Mouse (Mus musculus): ENCODE data around the gene Sema6d.

Gene Sema6d

DNA sequence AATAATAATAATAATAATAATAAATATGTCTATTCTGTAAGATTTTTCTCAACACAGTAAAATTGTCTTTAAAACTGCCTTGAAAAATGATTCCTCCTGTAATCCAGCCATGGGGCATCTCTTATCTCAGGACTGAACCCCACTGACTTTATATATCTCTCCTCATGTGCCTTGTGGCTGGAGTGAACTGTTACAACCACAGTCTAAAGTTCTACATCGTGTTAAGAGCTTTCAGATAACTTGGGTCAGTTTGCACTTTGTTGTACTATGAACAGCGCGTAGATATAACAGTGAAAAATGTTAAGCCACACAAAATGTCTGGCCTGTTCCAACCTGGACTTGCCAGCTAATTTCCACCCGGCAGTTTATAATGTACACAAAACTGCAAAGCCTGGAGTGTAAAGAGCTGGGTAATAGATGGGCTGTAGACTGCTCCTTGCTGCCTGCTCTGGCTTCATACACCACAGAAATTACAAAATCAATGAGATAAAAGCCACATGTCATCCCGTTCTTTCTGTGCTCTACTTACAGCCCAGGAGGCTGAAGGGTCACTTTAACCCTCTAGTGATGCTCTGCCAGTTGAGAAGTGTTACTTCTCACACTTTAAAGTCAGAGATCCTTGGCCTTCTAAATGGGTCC, 467.2 kb downstream of the Sema6d start:
- DNase-seq (ENCODE audit: low spot score), result no peak

DNA sequence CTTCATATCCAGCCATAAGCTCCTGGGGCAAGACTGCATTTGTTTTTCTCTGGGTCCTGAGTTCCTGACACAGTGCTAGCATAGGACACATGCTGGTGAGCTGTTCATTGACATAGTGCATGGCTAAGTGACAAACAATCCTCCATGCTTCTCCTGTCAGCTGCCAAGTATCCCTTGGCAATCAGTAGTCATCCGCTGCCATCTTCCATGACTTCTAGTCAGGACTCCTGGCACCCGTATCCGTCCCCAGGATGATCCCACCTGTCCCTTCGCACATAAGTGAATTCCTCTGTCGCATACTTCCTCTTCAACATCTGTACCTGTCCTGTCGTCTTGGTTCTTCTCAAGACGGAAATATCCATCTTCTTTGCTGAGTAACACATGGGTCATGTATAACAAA, 468.3 kb downstream of the Sema6d start:
- DNase-seq (ENCODE audit: low spot score), result no peak

DNA sequence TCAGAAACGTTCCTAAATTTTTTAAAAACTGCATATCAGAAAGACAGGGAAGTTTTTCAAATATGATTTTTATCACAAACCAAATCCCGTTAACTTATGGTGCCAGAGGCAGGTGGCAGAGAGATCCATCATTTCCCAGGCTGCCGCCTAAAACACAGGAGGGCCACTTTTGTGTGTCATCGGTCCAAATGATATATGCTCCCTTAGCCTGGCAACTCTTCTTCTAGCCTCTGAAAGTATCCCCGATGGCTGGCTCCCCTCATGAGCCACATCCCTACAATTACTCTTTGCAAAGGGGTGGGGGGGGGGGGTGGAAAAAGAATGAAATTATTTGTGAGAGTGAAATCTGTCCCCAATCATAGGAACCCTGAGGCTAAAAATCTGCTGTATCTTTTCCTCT, 471.9 kb downstream of the Sema6d start:
- DNase-seq (ENCODE audit: low spot score), result no peak

DNA sequence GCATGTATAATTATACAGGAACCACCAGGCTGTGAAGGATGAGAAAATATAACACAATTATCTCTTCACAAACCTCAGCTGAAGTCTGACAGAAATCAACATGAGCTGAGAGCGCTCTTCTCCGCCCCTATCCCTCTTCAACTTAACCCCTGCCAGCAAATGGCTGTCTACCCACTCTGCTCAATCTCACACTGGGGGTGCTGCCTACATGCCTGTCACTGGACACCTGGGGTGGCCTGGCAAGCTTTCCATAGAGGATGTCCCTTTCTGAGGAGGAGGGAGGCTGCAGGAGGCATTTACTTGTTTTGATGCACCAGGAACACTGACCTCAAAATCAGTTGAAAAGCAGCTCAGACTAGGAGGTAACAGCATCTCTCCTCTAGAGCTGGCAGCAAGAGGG, 472.3 kb downstream of the Sema6d start:
- DNase-seq (ENCODE audit: low spot score), result no peak

- DNase-seq (ENCODE audit: low spot score), result no peak
Observed at GRCm38 (mm10) chr2:124563759-124564158, 474.0 kb downstream of the Sema6d start.

DNA sequence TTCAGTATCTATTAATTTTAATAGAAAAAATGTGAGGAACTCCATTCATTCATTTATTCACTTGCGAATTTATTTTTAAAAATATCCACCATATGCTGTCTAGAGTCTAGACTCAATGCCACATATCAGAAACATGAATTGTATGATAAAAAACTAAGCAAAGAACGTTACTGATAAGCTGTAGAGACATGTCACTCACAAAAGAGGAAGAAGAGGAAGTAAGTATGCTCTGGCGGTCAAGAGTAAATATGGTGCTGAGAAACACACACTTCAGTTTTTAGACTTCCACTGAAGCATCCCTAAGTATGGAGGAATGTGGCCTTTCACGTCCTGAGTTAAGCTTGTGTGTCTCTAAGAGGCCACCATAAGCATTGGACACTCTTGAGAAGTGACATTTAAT, 484.0 kb downstream of the Sema6d start:
- DNase-seq (ENCODE audit: low spot score), result no peak

GRCm38 (mm10) chr2:124576053-124576452, 486.3 kb downstream of the Sema6d start:
- DNase-seq (ENCODE audit: low spot score), result no peak

GRCm38 (mm10) chr2:124583561-124583960, 493.8 kb downstream of the Sema6d start:
- no peak for DNase-seq (ENCODE audit: low spot score)

GRCm38 (mm10) chr2:124592750-124593149, 503.0 kb downstream of the Sema6d start:
- no peak for DNase-seq (ENCODE audit: low spot score)

DNA sequence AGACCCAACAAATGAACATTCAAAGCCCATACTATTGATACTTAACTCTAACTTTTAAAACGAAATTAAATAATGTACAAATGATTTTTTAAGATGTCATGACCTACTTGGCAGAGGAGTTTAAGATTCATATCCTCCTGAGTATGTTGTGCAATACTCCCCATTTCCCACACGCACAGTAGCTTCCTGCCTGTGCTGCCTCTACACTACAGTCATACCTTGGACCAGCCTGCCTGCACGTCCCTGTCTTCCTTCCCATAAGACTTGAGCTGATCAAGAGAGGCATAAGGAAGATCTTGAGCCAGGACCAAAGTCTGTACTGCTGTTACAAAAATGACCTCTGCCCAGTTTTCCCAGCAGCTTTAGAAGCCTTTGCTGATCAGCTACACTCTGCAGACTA, 509.2 kb downstream of the Sema6d start:
- DNase-seq (ENCODE audit: low spot score), result no peak

- no peak for DNase-seq (ENCODE audit: low spot score)
Observed at GRCm38 (mm10) chr2:124601702-124602378, 512.1 kb downstream of the Sema6d start.

DNA sequence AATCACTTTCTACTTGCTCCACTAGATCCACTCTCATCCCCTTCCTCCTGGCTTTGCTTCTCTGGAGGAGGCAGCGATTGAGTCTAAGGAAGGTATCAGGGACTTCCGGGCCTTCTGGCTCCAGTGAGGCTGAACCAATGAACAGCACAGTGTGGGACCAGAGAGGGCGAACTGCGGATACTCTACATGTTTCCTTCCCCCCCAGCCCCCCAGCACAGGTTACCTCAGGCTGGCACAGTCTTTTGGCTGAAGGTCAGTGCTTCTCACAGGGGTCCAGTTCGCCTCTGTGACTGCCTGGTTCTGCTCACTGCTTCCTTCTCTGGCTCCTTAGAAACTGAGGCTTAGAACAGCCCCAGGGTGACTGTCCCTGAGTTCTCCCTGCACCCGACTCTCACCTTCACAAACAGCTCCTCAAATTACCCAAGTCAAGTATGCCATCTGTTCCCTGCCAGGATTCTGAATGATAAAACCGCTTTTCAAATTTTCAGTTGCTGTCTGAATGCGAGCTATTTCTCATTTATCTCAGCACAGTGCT, 512.7 kb downstream of the Sema6d start:
- DNase-seq (ENCODE audit: low spot score), result no peak

DNA sequence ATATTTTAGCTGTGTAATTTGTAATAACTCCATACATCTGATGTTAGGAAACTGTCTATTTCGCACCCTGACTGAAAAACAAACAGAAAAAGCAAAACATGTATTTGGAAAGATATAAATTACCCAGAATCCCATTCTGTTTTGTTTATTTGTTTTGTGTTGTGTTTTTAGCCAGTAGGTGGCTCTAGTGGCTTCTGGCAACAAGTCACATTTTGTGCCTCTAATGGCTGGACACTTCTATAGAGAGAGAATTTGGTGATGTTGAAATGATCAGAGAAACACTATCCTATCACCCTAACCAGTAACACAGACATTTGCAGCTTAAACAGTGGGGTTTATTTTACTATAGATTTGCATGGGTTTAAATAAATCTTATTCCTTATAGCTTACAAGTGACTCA, 515.6 kb downstream of the Sema6d start:
- no peak for DNase-seq (ENCODE audit: low spot score)

GRCm38 (mm10) chr2:124607986-124608385, 518.2 kb downstream of the Sema6d start:
- no peak for DNase-seq (ENCODE audit: low spot score)

DNA sequence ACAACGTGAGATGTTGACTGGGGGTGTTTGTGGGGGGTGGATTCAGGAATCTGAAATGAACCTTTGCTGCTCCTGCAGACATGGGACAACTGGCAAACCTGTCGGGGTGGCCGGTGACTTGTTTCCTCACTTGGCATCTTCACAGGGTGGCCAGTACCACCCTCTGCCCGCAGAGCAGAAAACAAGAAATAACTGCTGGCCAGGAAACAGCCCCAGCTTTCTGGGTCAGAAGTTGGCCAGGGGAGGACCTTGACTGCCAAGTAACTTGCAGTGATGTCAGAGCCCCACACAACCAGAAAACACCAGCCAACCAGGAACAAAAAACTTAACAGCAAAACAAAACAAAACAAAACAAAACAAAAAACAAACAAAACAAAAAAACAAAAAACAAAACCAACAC, 518.8 kb downstream of the Sema6d start:
- DNase-seq (ENCODE audit: low spot score), result no peak

- DNase-seq (ENCODE audit: low spot score), result no peak
Observed at GRCm38 (mm10) chr2:124609014-124609413, 519.2 kb downstream of the Sema6d start.

GRCm38 (mm10) chr2:124609711-124610585, 520.2 kb downstream of the Sema6d start:
- peak; percentile 75 for DNase-seq (ENCODE audit: low spot score)

DNA sequence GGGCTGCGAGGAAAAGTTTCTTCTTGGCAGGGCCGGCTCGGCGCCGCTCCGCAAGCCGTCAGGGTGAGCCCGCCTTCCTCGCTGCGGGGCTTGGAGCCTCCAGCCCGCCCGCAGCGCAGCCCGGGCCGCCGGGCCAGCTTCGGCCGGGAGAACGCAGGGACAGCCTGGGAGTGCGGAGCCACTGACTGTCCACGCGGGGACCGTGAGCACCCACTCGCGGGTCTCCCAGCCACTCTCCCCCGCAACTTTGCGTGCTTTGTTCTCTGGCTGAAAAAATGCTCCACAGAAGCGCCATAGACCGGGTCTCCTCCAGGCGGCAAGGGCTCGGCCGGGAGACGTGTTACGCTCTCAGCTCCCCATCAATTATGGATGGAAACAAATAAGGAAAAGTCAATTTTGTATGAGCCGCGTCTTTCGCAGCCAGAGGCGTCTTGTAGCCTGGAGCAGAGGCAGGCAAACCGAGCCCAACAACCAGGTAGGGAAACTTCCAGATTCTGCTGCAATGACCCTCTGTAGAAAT, 520.9 kb downstream of the Sema6d start:
- no peak for DNase-seq (ENCODE audit: low spot score)

GRCm38 (mm10) chr2:124611226-124611625, 521.5 kb downstream of the Sema6d start:
- no peak for DNase-seq (ENCODE audit: low spot score)

DNA sequence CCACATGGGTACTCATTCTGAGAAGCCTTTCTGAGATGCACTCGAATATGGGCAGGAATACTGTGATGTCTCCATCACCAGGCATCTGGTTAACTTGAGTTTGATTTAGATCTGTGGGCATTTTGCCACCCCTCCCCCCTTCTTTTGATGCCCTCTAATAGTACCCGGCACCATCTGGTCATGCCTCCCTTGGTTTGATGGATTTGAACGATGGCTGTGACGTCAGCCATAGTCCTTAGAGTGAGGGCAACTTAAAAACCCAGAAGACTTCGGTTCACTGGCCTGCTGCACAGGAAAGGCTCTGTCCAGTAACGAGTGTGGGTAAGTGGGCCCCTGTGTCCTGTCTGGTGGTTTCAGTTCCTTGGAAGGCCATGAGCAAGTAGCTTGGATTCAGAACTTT, 522.5 kb downstream of the Sema6d start:
- DNase-seq (ENCODE audit: low spot score), result no peak

DNA sequence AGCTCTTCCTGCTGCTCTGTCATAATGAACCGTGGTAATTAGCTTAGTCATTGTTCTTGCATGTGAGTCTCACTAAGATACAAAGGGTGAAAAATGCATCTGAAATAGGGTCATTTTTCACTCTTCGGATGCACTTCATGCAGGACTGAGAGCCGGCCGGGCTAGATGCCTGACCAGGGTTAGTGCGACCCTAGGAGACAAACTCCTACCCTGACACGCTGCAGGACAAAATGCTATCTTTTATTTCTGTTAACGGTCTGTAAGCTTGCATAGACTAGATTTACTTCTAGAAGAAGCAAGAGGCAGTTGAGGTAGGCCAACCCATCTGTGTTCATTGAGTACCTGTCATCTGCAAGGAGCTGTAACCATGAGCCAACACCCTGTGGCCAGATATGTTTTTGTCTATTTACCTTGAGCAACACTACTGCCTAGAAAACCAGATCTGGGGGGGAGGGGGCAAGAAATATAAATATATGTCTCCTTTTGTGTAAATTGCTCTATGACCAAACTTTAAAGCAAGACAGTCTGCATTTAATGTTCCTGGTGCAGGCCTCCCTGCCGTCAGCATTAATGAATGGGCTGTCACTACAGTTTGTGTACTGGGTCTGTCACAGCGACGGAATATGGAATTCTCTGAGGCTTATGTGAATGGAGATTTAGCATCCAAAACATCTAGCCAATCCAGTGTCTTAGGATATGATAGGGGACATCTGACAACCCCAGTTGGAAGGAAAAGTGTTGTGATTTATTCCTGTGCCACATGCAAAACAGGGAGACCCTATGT, 523.1 kb downstream of the Sema6d start:
- no peak for DNase-seq (ENCODE audit: low spot score)
